Mouse (Mus musculus) liver, embryonic 14.5 days (tissue): Measurements from ENCODE around the gene Trim2. TPM values are rescaled to one million over a fixed set of nuclear protein-coding genes. Genes with fewer than 3 reads are reported as not detected.

Experiments
- ATAC-seq: fragments of 200-750 bp; cut with Nextera tagmentation; 2 replicates; pipeline ENCODE4 v1.8.0; 2017; ENCODE audit warnings: moderate number of reproducible peaks, mild to moderate bottlenecking, moderate library complexity; ENCODE audit not compliant: insufficient read depth
- DNase-seq, 3 experiments: peaks; one replicate each; pipeline ENCODE4 v3.0.0-alpha.2; 2012 to 2013; ENCODE audit warnings: low read depth in 3 of 3, low spot score in 3 of 3
- H3K27ac ChIP-seq: fragments of 300-500 bp; sonication (generic); 2 replicates; pipeline ENCODE4 v1.5.1; 2014; ENCODE audit warnings: moderate library complexity, mild to moderate bottlenecking, control low read depth, inconsistent platforms
- H3K27me3 ChIP-seq: fragments of 300-500 bp; sonication (generic); 2 replicates; pipeline ENCODE4 v1.6.1; 2014; ENCODE audit warnings: mild to moderate bottlenecking, low read length, moderate library complexity; ENCODE audit not compliant: control insufficient read depth, insufficient read depth
- H3K36me3 ChIP-seq: fragments of 300-500 bp; sonication (generic); replicated peaks from 2 replicates; pipeline ENCODE4 v1.6.1; 2014; ENCODE audit warnings: low read depth; ENCODE audit not compliant: control insufficient read depth, insufficient read depth
- H3K4me1 ChIP-seq, 2 experiments: fragments of 200-500 bp in 1 of 2; fragments of 300-500 bp in 1 of 2; sonication (generic) in 1 of 2; replicated peaks; 2 replicates each; pipeline ENCODE4 v1.6.1; 2012 to 2014; ENCODE audit warnings: antibody characterized with exemption in 1 of 2, inconsistent platforms in 1 of 2, low read length in 1 of 2; ENCODE audit not compliant: control insufficient read depth in 2 of 2, insufficient read depth in 2 of 2
- H3K4me2 ChIP-seq: fragments of 300-500 bp; sonication (generic); 2 replicates; pipeline ENCODE4 v1.6.1; 2014; ENCODE audit warnings: low read depth, mild to moderate bottlenecking, control low read depth, moderate library complexity
- H3K4me3 ChIP-seq, 2 experiments: fragments of 200-500 bp in 1 of 2; fragments of 300-500 bp in 1 of 2; sonication (generic) in 1 of 2; 2 replicates each; pipeline ENCODE4 v1.5.1; 2012 to 2014; ENCODE audit warnings: low read depth in 2 of 2, low read length in 2 of 2, mild to moderate bottlenecking in 2 of 2, control low read depth in 1 of 2, inconsistent platforms in 1 of 2, moderate library complexity in 1 of 2; ENCODE audit not compliant: insufficient read depth in 1 of 2
- H3K9ac ChIP-seq: fragments of 300-500 bp; sonication (generic); replicated peaks from 2 replicates; pipeline ENCODE4 v1.6.1; 2014; ENCODE audit warnings: mild to moderate bottlenecking, control low read depth, moderate library complexity
- H3K9me3 ChIP-seq: fragments of 300-500 bp; sonication (generic); 2 replicates; pipeline ENCODE4 v1.6.1; 2016; ENCODE audit warnings: low read length, mixed read lengths; ENCODE audit not compliant: control insufficient read depth
- CTCF ChIP-seq: IDR thresholded peaks from 2 replicates; pipeline ENCODE4 v1.5.1; 2016; ENCODE audit warnings: antibody characterized with exemption, low read depth, control low read depth
- EP300 ChIP-seq: IDR thresholded peaks from 2 replicates; pipeline ENCODE4 v1.6.1; 2016; ENCODE audit warnings: antibody characterized with exemption, low read depth
- WGBS: fragments of 180-500 bp; shearing (Covaris S2); extraction: QIAGEN DNeasy Blood & Tissue Kit; methylation state at CpG from one replicate; pipeline ENCODE4 v1.1.7; 2014; ENCODE audit not compliant: insufficient replicate concordance; 5-methylcytosine and 5-hydroxymethylcytosine counted together
- polyA plus RNA-seq, 2 experiments: library from polyadenylated mRNA; depleted of rRNA in 1 of 2; stranded (reverse) in 1 of 2; unstranded in 1 of 2; fragments of >200 nt; fragmentation: Nextera tagmentation in 1 of 2; extraction: Ambion mirVana in 1 of 2; gene quantifications; 2 replicates each; pipeline versions ENCODE4 v1.2.1 to v1.2.3; 2012 to 2014

The Trim2 gene
- polyA plus RNA-seq, 2 experiments: 2.5 to 3.5 TPM

DNA sequence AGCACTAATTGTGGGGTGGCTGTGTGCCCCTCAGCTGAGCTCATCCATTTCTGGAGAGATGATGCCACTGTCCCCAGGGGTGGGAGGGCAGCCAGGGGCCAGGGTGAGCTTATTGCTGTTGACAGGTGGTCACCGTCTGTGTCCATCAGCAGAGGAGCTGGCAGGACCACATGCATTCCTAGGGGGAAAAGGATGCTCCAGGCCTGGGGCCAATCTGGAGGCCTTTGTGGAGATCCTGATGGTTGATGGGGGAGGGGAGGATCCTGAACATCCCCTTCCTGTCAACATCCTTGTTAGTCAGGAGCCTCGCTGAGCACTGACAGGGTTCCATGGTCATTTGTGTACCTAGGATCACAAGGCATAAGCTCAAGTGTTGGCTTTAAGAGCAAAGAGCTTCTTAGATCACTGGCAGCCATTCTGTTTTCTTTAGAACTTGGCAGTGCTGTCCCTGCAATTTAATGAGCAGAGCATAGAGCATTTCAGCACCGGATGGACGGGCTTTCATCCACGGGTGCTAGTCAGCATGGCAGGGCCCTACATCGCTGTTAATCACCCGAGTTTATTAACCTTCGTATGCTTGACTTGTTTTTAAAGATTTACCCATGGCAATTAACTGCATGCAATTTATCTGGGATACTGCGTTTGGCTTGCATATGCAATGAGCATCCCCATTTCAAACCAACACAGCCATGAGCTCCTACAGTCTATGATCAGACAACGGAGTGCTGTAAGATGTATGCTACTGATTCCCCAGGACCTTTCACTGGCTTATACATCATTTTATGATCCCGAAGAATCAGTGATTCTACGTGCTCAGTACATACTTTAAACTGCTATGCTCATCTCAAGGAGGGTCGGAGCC lies 105.9 kb downstream of the Trim2 start:
- H3K36me3 ChIP-seq: no peaks in the 10 kb centered on the region
- ATAC-seq (no peak), DNase-seq (no peak)
- H3K4me1 ChIP-seq: no peaks in the 10 kb centered on the region
- H3K4me3 ChIP-seq: no peak overlapping the region
- H3K27me3 ChIP-seq: no peaks in the 10 kb centered on the region
- TF ChIP-seq EP300: no peak
- TF ChIP-seq CTCF: no peak
- 71% methylated on average over 13 of the region's 13 CpGs for WGBS
- no peaks in the 10 kb centered on the region for H3K9me3 ChIP-seq
- H3K9ac ChIP-seq: no peak overlapping the region
- no peak overlapping the region for H3K4me2 ChIP-seq
- no peak overlapping the region for H3K27ac ChIP-seq

DNA sequence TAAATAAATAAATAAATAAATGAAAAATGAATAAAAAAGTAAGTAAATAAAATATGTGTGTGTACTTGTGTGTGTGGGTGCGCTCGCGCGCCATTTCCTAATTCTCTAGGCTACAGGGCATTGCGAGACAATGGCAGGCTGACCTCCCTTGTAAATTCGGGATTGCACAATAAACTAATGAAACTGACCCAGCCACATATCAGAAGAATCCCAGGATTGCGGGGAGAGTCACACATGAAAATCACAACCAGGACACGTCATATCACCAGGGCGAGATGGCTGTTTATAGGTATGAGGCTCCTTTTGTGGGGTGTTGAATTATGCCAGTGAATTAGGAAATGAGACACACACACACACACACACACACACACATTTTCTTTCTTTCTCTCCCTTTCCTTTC lies 107.2 kb downstream of the Trim2 start:
- 77% methylated on average over 9 of the region's 9 CpGs for WGBS
- Histone ChIP-seq H3K27ac (no peak overlapping the region), H3K4me2 (no peak overlapping the region), H3K4me3 (no peak overlapping the region), H3K9ac (no peak overlapping the region), H3K27me3 (no peaks in the 10 kb centered on the region), H3K4me1 (no peaks in the 10 kb centered on the region), H3K36me3 (no peaks in the 10 kb centered on the region), H3K9me3 (no peaks in the 10 kb centered on the region)
- no peak for DNase-seq
- TF ChIP-seq CTCF (no peak), EP300 (no peak)
- ATAC-seq: no peak

DNA sequence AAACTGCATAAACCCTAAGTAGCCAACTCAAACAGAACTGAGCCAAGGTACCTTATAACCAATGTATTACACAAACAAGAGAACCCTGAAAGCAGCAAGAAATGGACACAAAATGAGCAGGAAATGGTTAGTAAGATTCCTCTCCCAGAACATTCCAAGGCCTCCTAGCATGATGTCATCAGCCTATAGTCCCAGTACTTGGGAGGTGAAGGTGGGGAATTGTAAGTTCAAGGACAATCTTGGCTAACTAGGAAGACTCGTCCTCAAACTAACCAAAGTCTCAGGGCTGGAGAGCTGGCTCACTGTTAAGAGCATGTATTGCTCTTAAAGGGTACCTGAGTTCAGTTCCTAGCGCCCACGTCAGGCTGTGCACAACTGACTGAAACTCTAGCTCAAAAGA lies 108.4 kb downstream of the Trim2 start:
- Histone ChIP-seq H3K27me3 (no peaks in the 10 kb centered on the region), H3K9ac (no peak overlapping the region), H3K27ac (no peak overlapping the region), H3K4me3 (no peak overlapping the region), H3K36me3 (no peaks in the 10 kb centered on the region), H3K4me1 (no peaks in the 10 kb centered on the region), H3K9me3 (no peaks in the 10 kb centered on the region), H3K4me2 (no peak overlapping the region)
- ATAC-seq: no peak
- no peak for DNase-seq
- no peak for TF ChIP-seq CTCF
- no peak for TF ChIP-seq EP300
- 61% methylated on average over 3 of the region's 3 CpGs for WGBS

DNA sequence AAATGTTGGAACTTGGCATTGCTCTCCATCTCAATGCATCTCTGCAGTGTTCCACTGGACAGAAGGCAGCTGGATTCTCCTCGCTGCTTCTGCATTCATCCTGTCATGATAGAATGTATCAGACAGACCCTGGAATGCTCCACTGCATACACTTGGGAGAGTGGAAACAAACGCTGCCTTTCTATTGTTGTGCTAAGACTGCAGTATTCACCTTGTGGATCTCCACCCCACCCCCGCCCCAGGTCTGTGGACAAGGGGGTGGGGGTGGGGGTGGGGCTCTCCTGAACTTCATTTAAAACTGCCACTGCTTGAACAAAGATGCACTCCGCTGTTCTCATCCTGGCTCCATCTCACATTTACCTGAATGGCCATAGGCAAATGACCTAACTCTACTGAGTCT lies 112.8 kb downstream of the Trim2 start:
- DNase-seq (no peak), ATAC-seq (no peak)
- Histone ChIP-seq H3K4me3 (no peak overlapping the region), H3K27me3 (peaks cover 18% of the 10 kb centered on the region), H3K4me1 (no peaks in the 10 kb centered on the region; a peak in 1 of 4 replicates), H3K27ac (no peak overlapping the region), H3K4me2 (no peak overlapping the region), H3K9ac (no peak overlapping the region), H3K9me3 (no peaks in the 10 kb centered on the region), H3K36me3 (no peaks in the 10 kb centered on the region)
- TF ChIP-seq CTCF (no peak), EP300 (no peak)
- 59% methylated on average over 4 of the region's 4 CpGs for WGBS

DNA sequence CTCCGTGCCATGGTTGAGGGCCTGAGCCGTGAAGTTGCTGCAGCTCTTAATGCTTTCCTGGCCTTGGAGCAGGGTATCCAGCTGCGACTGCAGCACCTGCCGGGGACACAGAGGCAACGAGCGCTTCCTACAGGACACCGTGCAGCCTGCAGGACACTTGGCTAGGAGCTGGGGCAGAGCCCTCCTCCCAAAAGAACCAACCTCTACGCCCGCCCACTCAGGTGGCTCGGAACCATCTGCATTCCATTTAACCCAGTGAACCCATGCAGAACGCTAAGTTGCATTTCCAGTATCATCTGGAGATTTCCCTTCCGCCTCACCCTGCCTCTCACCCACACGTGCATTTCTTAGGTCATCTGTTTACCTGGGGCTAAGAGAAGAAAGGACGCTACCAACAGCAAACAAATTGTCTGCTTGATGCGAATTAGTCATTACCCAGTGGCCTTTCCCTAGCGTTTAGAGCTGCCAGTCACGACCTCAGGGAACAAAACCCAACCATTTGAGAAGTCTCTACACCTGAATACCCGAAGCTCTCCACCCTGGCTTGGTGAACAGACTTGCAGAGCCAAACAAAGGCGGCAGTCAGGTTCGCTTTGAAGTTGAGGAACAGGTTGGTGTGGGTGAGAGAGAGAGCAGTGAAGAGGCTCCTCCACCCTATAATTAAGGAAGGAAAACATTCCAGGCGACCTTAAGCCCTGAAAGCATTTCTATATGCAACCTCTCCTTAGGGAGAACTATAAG lies 115.4 kb downstream of the Trim2 start:
- Histone ChIP-seq H3K4me3 (no peak overlapping the region), H3K27ac (no peak overlapping the region)
- no peak for DNase-seq

More for the DNA sequence above, 115.4 kb downstream of the Trim2 start:
- Histone ChIP-seq H3K9ac (no peak overlapping the region), H3K9me3 (no peaks in the 10 kb centered on the region), H3K36me3 (no peaks in the 10 kb centered on the region), H3K4me2 (peak overlapping the region; percentile 13; the same call in 1 of the 2 replicates), H3K4me1 (no peaks in the 10 kb centered on the region; a peak in 1 of 4 replicates), H3K27me3 (peaks cover 18% of the 10 kb centered on the region)
- TF ChIP-seq CTCF (no peak), EP300 (no peak)
- no peak for ATAC-seq
- 33% methylated on average over 21 of the region's 21 CpGs for WGBS
